1 mouse cellular context compared by ENCODE assay signal in genomic region chr11:103119609-103120008, GRCm38 (mm10).
A peak's percentile ranks its signal among the peaks of the same experiment; 100 is the strongest.
TF ChIP-seq lines count a peak whose summit lies in the region.

No protein-coding gene starts in this region.

TF ChIP-seq in myocyte, 11 proteins besides CTCF, POLR2A, EP300 and RAD21:
- TF ChIP-seq POLR2AphosphoS2 (IDR thresholded peaks at IDR 0.05; ENCODE audit: insufficient read length, low read depth): peak; percentile 27
- 0 out of 2 replicates have a peak, but pooled peaks have one; percentile 8 for TF ChIP-seq CEBPB (IDR thresholded peaks at IDR 0.05; ENCODE audit: insufficient read depth, poor library complexity, severe bottlenecking)
- TF ChIP-seq E2F4 (IDR thresholded peaks at IDR 0.05; ENCODE audit: insufficient read depth): no peak
TF ChIP-seq in myocyte: peak in this region for 2.
